Mouse (Mus musculus) heart, postnatal 36 days (tissue): ENCODE measurements around the gene Maz. TPM values are rescaled to one million over a fixed set of nuclear protein-coding genes. Genes with fewer than 3 reads are reported as not detected.

Experiments
- DNase-seq, 2 experiments: peaks; one replicate each; pipeline ENCODE4 v3.0.0; 2021 to 2022
- intact Hi-C: fragments of 180-260 bp; cut with DNase I; formaldehyde crosslinking; loops from one replicate; pipeline ENCODE4 v1.15.1; 2025
- microRNA-seq, 2 experiments: library from miRNA; unstranded; fragments of <30 nt; microRNA quantifications; one replicate each; pipeline ENCODE4 v1.2.0; 2021; ENCODE audit warnings: borderline number of aligned reads in 2 of 2
- total RNA-seq, 2 experiments: library from RNA; stranded (reverse); gene quantifications; 2 replicates each; pipeline ENCODE4 v1.2.3; 2021

Gene Maz
- total RNA-seq, 2 experiments from 2014 or later = 66.5 to 71.5 TPM

- intact Hi-C loops = loop anchor here (1.0 kb wide), 1 partner anchor 25 kb away; the partner anchor contains the start of gene Sez6l2
- DNase-seq = no peak
These were observed 51.3 kb downstream of the Maz start for GRCm38 (mm10) chr7:126975493-126975892.

Small RNA genes lying within 50 kb of the gene (microRNA-seq; reads per million reads assigned to microRNA genes)
- gene Gm44343 = 0 reads per million in 2 experiments

Other genes with a start within 250 kb of the Maz start
- under 1 TPM; 0.24 to 0.44 TPM for gene Tbx6, start 245.6 kb downstream of the Maz start, total RNA-seq
- 10 to 100 TPM; 36.1 to 36.5 TPM for gene Ppp4c, start 234.5 kb downstream of the Maz start, total RNA-seq
- 1 to 10 TPM; 8.2 to 9.7 TPM for gene Fam57b, start 229.4 kb downstream of the Maz start, total RNA-seq
- gene 4930451I11Rik, start 195.4 kb downstream of the Maz start, total RNA-seq = not detected
- not detected for gene Doc2a, start 179.6 kb downstream of the Maz start, total RNA-seq
- gene Hirip3, start 165.1 kb downstream of the Maz start, total RNA-seq = 1 to 10 TPM; 6.1 to 6.6 TPM
- 10 to 100 TPM; 21.2 to 21.8 TPM for gene Ino80e, start 164.7 kb downstream of the Maz start, total RNA-seq
- gene Taok2, start 142.3 kb downstream of the Maz start, total RNA-seq = 10 to 100 TPM; 39.5 to 43.2 TPM
- gene Tmem219, start 104.1 kb downstream of the Maz start, total RNA-seq = 10 to 100 TPM in 1 of 2 experiments, 1 to 10 TPM in 1; 9.5 to 11.5 TPM
- gene Kctd13, start 98.2 kb downstream of the Maz start, total RNA-seq = 1 to 10 TPM; 5.4 to 7.4 TPM
- gene Asphd1, start 77.5 kb downstream of the Maz start, total RNA-seq = not detected
- gene Sez6l2, start 76.5 kb downstream of the Maz start, total RNA-seq = 1 to 10 TPM; 6.4 to 10.0 TPM
- 10 to 100 TPM; 52.2 to 55.4 TPM for gene Cdipt, start 51.1 kb downstream of the Maz start, total RNA-seq
- under 1 TPM; 0.31 to 0.65 TPM for gene Cdiptos, start 50.9 kb downstream of the Maz start, total RNA-seq
- gene Mvp, start 12.4 kb downstream of the Maz start, total RNA-seq = 10 to 100 TPM; 53.5 to 57.7 TPM
- not detected for gene Pagr1b, start 10.6 kb downstream of the Maz start, total RNA-seq
- 10 to 100 TPM in 1 of 2 experiments, not detected in 1; 11.8 TPM for gene Pagr1a, start 9.7 kb downstream of the Maz start, total RNA-seq
- gene Gm42742, start 5.9 kb downstream of the Maz start, total RNA-seq = 10 to 100 TPM; 25.2 to 28.6 TPM
- gene Prrt2, start 5.8 kb downstream of the Maz start, total RNA-seq = 1 to 10 TPM in 1 of 2 experiments, under 1 TPM in 1; 0.57 to 1.2 TPM
- gene Kif22, start 15.4 kb upstream of the Maz start, total RNA-seq = 1 to 10 TPM; 1.0 to 2.6 TPM
- gene Zg16, start 60.3 kb upstream of the Maz start, total RNA-seq = not detected
- 1 to 10 TPM; 1.6 to 1.9 TPM for gene AI467606, start 64.3 kb upstream of the Maz start, total RNA-seq
- not detected for gene Qprt, start 95.2 kb upstream of the Maz start, total RNA-seq
- gene Spn, start 110.8 kb upstream of the Maz start, total RNA-seq = under 1 TPM; 0.76 to 0.92 TPM
- gene Cd2bp2, start 169.0 kb upstream of the Maz start, total RNA-seq = 10 to 100 TPM; 36.9 to 38.0 TPM
- 10 to 100 TPM; 24.6 to 26.4 TPM for gene Tbc1d10b, start 181.4 kb upstream of the Maz start, total RNA-seq
- 1 to 10 TPM; 2.4 to 2.5 TPM for gene Mylpf, start 181.9 kb upstream of the Maz start, total RNA-seq
- 1 to 10 TPM; 6.0 to 6.6 TPM for gene Zfp553, start 206.0 kb upstream of the Maz start, total RNA-seq
- 1 to 10 TPM; 2.8 TPM for gene Sept1, start 206.1 kb upstream of the Maz start, total RNA-seq
- gene Zfp771, start 217.2 kb upstream of the Maz start, total RNA-seq = 10 to 100 TPM; 19.1 TPM
- gene Dctpp1, start 233.7 kb upstream of the Maz start, total RNA-seq = 10 to 100 TPM; 40.7 to 45.0 TPM
- gene Sephs2, start 247.0 kb upstream of the Maz start, total RNA-seq = 10 to 100 TPM; 26.7 to 31.4 TPM